Mouse (Mus musculus): ENCODE measurements around the gene Ctsk. TPM values are rescaled to one million over a fixed set of nuclear protein-coding genes. Genes with fewer than 3 reads are reported as not detected.

Ctsk gene
- polyA plus RNA-seq (2012; ENCODE audit: insufficient read depth, low replicate concordance), result not detected in 2 replicates

- Histone ChIP-seq H3K36me3 (replicated peaks; ENCODE audit: low read length) (peaks cover 35% of the 10 kb centered on the region), H3K27me3 (replicated peaks) (peaks cover 2% of the 10 kb centered on the region), H3K4me3 (replicated peaks) (no peak within 1 kb of the TSS), H3K9me3 (no peaks in the 10 kb centered on the region), H3K4me1 (peaks cover 3% of the 10 kb centered on the region; the same call in 1 of the 2 replicates)
- TF ChIP-seq GATA1 (IDR thresholded peaks at IDR 0.05; ENCODE audit: borderline replicate concordance, low read length) (no peak), FLI1 (IDR thresholded peaks at IDR 0.05; ENCODE audit: low read length) (no peak)
These were observed at the start of gene Ctsk for GRCm38 (mm10) chr3:95499024-95499423. Gene Ctsk, plus strand, starts transcription at chr3:95499256.

DNA sequence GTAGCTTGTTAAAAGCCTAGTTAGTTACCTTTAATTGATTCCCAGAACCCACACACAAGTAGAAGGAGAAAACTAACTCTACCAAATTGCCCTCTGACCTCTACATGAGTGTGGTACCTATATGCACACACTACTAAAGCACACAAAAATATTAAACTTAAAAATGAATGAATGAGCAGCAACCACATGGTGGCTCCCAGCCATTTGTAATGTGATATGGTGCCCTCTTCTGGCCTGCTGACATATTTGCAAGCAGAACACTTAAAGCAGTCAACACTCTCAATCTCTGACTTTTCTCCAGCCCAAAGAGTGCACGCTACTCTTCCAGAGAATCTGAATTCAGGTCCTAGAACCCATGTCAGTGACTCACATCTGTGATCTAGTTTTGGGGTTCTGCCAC is 48.6 kb upstream of the Ctsk start:
- Histone ChIP-seq H3K4me3 (replicated peaks) (no peak overlapping the region), H3K4me1 (peaks cover 20% of the 10 kb centered on the region), H3K9me3 (no peaks in the 10 kb centered on the region), H3K36me3 (replicated peaks; ENCODE audit: low read length) (peaks cover 72% of the 10 kb centered on the region), H3K27me3 (replicated peaks) (no peaks in the 10 kb centered on the region)
- no peak for TF ChIP-seq GATA1 (IDR thresholded peaks at IDR 0.05; ENCODE audit: borderline replicate concordance, low read length)
- TF ChIP-seq FLI1 (IDR thresholded peaks at IDR 0.05; ENCODE audit: low read length), result no peak

DNA sequence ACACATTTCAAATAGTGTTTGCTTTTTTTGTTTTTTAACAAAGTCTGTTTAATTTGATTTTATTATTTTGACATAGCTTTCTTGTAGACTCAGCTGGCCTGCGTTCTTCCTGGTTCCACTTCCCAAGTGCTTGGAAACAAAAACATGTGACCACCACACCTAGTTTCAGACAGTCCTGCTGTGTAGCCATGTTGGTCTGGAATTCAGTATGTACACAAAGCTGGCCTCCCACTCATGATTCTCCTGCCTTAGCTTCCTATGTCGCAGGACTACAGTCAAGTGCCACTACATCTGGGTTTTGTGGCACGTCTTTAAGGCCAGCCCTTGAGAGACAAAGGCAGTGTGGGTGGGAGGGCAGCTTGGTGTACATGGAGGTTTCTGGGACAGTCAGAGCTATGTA is 48.1 kb upstream of the Ctsk start:
- TF ChIP-seq GATA1 (IDR thresholded peaks at IDR 0.05; ENCODE audit: borderline replicate concordance, low read length) (no peak), FLI1 (IDR thresholded peaks at IDR 0.05; ENCODE audit: low read length) (no peak)
- Histone ChIP-seq H3K4me1 (peaks cover 18% of the 10 kb centered on the region), H3K36me3 (replicated peaks; ENCODE audit: low read length) (peaks cover 72% of the 10 kb centered on the region)

DNA sequence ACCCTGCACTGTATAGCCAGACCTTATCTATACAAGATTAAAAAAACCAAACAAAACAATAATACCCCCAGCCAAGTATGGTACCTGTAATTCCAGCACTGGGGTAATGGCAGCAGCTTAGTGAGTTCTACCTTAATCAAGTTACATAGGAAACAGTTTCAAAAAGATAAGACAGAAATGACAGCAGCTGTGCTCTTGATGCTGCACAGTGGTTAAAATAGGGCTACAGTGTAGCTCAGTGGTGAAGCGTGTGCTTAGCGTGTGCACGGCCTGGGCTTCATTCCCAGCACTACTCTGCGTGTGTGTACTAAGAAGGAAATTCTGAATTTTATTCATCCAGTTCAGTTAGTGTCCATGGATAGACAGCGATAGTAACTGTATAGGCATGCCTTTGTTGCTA is 42.7 kb upstream of the Ctsk start:
- H3K4me3 ChIP-seq (replicated peaks), result no peak overlapping the region
- no peaks in the 10 kb centered on the region for H3K27me3 ChIP-seq (replicated peaks)
- H3K4me1 ChIP-seq, result peaks cover 41% of the 10 kb centered on the region
- H3K36me3 ChIP-seq (replicated peaks; ENCODE audit: low read length), result peaks cover 92% of the 10 kb centered on the region
- no peak for TF ChIP-seq FLI1 (IDR thresholded peaks at IDR 0.05; ENCODE audit: low read length)
- no peak for TF ChIP-seq GATA1 (IDR thresholded peaks at IDR 0.05; ENCODE audit: borderline replicate concordance, low read length)
- no peaks in the 10 kb centered on the region for H3K9me3 ChIP-seq

More for the DNA sequence above, 48.1 kb upstream of the Ctsk start:
- H3K4me3 ChIP-seq (replicated peaks), result no peak overlapping the region
- H3K27me3 ChIP-seq (replicated peaks), result no peaks in the 10 kb centered on the region
- no peaks in the 10 kb centered on the region for H3K9me3 ChIP-seq

DNA sequence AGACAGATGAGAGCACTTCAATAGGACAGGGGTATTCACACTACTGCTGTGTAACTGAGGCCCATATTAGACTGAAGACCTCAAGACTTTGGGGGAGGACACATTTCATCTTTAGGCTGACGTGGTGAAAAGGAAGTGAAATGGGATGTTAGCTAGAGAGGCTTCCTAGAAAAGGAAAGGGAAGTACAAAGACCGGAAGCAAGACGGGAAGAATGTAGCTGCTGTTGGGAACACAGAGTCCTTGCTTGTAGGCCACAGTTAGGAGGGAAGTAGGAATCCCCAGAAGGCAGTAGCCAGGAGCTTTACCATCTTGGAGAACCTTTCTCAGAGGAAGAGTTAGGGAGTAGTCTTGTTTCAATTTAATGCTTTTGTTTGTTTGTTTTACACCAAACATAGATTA is 41.3 kb upstream of the Ctsk start:
- Histone ChIP-seq H3K9me3 (no peaks in the 10 kb centered on the region), H3K36me3 (replicated peaks; ENCODE audit: low read length) (peaks cover 86% of the 10 kb centered on the region), H3K4me1 (peaks cover 33% of the 10 kb centered on the region), H3K4me3 (replicated peaks) (no peak overlapping the region), H3K27me3 (replicated peaks) (no peaks in the 10 kb centered on the region)
- TF ChIP-seq FLI1 (IDR thresholded peaks at IDR 0.05; ENCODE audit: low read length) (no peak), GATA1 (IDR thresholded peaks at IDR 0.05; ENCODE audit: borderline replicate concordance, low read length) (no peak)

DNA sequence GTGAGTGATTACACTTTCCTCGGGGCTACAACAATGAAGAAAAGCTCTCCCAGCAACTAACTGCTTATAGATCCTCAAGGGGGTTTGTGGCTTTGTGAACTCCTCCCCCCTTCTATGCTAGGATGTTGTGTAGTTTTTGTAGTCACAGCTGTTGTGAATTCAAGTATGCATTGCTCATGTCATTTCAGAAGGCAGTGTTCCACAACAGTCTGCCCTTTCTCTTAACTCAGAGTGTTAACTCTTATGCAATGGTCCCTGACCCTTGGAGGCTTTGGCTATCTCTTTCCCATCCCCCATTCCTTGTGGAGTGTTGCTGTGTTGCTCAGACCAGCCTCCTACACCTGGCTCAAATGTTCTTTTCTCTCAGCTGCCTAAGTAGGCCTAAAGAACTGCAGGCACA is 39.7 kb upstream of the Ctsk start:
- TF ChIP-seq GATA1 (IDR thresholded peaks at IDR 0.05; ENCODE audit: borderline replicate concordance, low read length), result no peak
- no peak for TF ChIP-seq FLI1 (IDR thresholded peaks at IDR 0.05; ENCODE audit: low read length)
- no peaks in the 10 kb centered on the region for H3K27me3 ChIP-seq (replicated peaks)
- no peaks in the 10 kb centered on the region for H3K9me3 ChIP-seq
- no peak overlapping the region for H3K4me3 ChIP-seq (replicated peaks)
- peaks cover 33% of the 10 kb centered on the region for H3K4me1 ChIP-seq
- H3K36me3 ChIP-seq (replicated peaks; ENCODE audit: low read length), result peaks cover 85% of the 10 kb centered on the region

DNA sequence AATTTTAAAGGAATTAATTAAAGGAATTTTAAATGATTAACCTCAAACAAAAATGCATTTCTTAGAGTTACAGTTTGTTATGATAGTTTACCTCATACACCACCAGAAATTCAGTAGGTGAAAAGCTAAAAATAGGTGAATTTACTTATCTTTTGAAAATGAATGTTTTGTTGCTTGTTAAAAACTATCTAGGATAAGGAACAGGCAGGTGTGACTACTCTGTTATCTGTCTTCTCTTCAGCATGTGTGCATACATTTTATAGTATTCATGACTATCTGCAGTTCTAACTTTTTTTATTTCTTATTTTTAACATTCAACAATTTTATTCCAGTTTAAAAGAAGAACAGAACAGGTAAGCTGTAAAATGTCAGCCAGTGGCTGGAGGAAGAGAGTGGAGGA is 35.2 kb upstream of the Ctsk start:
- H3K9me3 ChIP-seq, result no peaks in the 10 kb centered on the region
- no peaks in the 10 kb centered on the region for H3K27me3 ChIP-seq (replicated peaks)
- peaks cover 85% of the 10 kb centered on the region for H3K36me3 ChIP-seq (replicated peaks; ENCODE audit: low read length)
- H3K4me3 ChIP-seq (replicated peaks), result no peak overlapping the region
- peaks cover 8% of the 10 kb centered on the region for H3K4me1 ChIP-seq
- TF ChIP-seq FLI1 (IDR thresholded peaks at IDR 0.05; ENCODE audit: low read length), result no peak
- no peak for TF ChIP-seq GATA1 (IDR thresholded peaks at IDR 0.05; ENCODE audit: borderline replicate concordance, low read length)

- peaks cover 13% of the 10 kb centered on the region; the same call in 1 of the 2 replicates for H3K4me1 ChIP-seq
- H3K4me3 ChIP-seq (replicated peaks), result no peak overlapping the region
- no peak for TF ChIP-seq GATA1 (IDR thresholded peaks at IDR 0.05; ENCODE audit: borderline replicate concordance, low read length)
- no peak for TF ChIP-seq FLI1 (IDR thresholded peaks at IDR 0.05; ENCODE audit: low read length)
- H3K36me3 ChIP-seq (replicated peaks; ENCODE audit: low read length), result peaks cover 94% of the 10 kb centered on the region
- no peaks in the 10 kb centered on the region for H3K27me3 ChIP-seq (replicated peaks)
- no peaks in the 10 kb centered on the region for H3K9me3 ChIP-seq
These were observed 20.1 kb upstream of the Ctsk start for GRCm38 (mm10) chr3:95478966-95479365.

DNA sequence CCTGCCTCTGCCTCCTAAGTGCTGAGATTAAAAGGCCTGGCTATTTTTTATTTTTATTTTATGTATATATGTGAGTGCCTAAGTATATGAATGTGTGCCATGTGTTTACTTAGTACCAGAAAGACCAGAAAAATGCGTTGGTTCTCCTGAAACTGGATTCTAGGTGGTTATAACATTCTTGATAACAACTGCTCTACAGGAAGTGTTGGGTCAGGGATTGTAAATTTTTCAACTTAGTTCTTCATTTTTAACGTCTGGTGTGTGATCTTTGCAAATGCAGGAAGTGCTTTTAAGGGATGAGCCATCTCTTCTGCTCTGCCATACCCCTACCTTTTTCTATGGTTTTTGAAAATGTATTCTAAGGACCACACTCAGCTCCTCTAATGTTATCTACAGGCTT is 12.6 kb upstream of the Ctsk start:
- Histone ChIP-seq H3K9me3 (no peaks in the 10 kb centered on the region), H3K4me3 (replicated peaks) (no peak overlapping the region), H3K36me3 (replicated peaks; ENCODE audit: low read length) (peaks cover 93% of the 10 kb centered on the region), H3K4me1 (no peaks in the 10 kb centered on the region; the same call in 1 of the 2 replicates), H3K27me3 (replicated peaks) (no peaks in the 10 kb centered on the region)
- TF ChIP-seq GATA1 (IDR thresholded peaks at IDR 0.05; ENCODE audit: borderline replicate concordance, low read length), result no peak
- no peak for TF ChIP-seq FLI1 (IDR thresholded peaks at IDR 0.05; ENCODE audit: low read length)

- H3K36me3 ChIP-seq (replicated peaks; ENCODE audit: low read length), result peaks cover 93% of the 10 kb centered on the region
- no peak overlapping the region for H3K4me3 ChIP-seq (replicated peaks)
- no peaks in the 10 kb centered on the region for H3K9me3 ChIP-seq
- no peaks in the 10 kb centered on the region for H3K27me3 ChIP-seq (replicated peaks)
- H3K4me1 ChIP-seq, result no peaks in the 10 kb centered on the region
- TF ChIP-seq FLI1 (IDR thresholded peaks at IDR 0.05; ENCODE audit: low read length) (no peak), GATA1 (IDR thresholded peaks at IDR 0.05; ENCODE audit: borderline replicate concordance, low read length) (no peak)
These were observed 10.4 kb upstream of the Ctsk start for GRCm38 (mm10) chr3:95488679-95489078.

GRCm38 (mm10) chr3:95490238-95490637 is 8.8 kb upstream of the Ctsk start:
- Histone ChIP-seq H3K4me3 (replicated peaks) (no peak overlapping the region), H3K36me3 (replicated peaks; ENCODE audit: low read length) (peaks cover 95% of the 10 kb centered on the region), H3K27me3 (replicated peaks) (no peaks in the 10 kb centered on the region), H3K4me1 (no peaks in the 10 kb centered on the region), H3K9me3 (no peaks in the 10 kb centered on the region)
- TF ChIP-seq FLI1 (IDR thresholded peaks at IDR 0.05; ENCODE audit: low read length), result no peak
- TF ChIP-seq GATA1 (IDR thresholded peaks at IDR 0.05; ENCODE audit: borderline replicate concordance, low read length), result no peak

Data from megakaryocyte, embryonic 14.5 days (primary cell).